Mouse (Mus musculus): Measurements from ENCODE around the gene Mical2. TPM values are rescaled to one million over a fixed set of nuclear protein-coding genes. Genes with fewer than 3 reads are reported as not detected.

Mical2 gene
- polyA plus RNA-seq, 1 experiment from 2014 or later = 11.5 TPM

- H3K4me2 ChIP-seq (ENCODE audit: low read depth, low read length) = no peak overlapping the region
- no peaks in the 10 kb centered on the region for H3K36me3 ChIP-seq (ENCODE audit: control insufficient read depth, insufficient read depth, low read length)
- H3K9me3 ChIP-seq (ENCODE audit: control insufficient read depth, low read length) = no peaks in the 10 kb centered on the region
- H3K4me1 ChIP-seq (ENCODE audit: control insufficient read depth, insufficient read depth, low read length) = peaks cover 7% of the 10 kb centered on the region; the same call in 1 of the 2 replicates
- H3K9ac ChIP-seq (ENCODE audit: low read depth, low read length) = no peak overlapping the region
- 36% methylated on average over 5 of the region's 5 CpGs for WGBS
- H3K27ac ChIP-seq (replicated peaks; ENCODE audit: low read depth, low read length) = no peak overlapping the region
- ATAC-seq (ENCODE audit: low read depth) (peak; percentile 68; the same call in 1 of the 2 replicates), DNase-seq (ENCODE audit: low spot score) (peak; percentile 50)
- H3K27me3 ChIP-seq (replicated peaks; ENCODE audit: control insufficient read depth, insufficient read depth, low read length) = no peaks in the 10 kb centered on the region
- H3K4me3 ChIP-seq (ENCODE audit: low read depth, low read length) = no peak overlapping the region
Measured at GRCm38 (mm10) chr7:112313670-112314069, 88.0 kb downstream of the Mical2 start.

GRCm38 (mm10) chr7:112316239-112316638, 90.6 kb downstream of the Mical2 start:
- H3K4me1 ChIP-seq (ENCODE audit: control insufficient read depth, insufficient read depth, low read length) = peaks cover 19% of the 10 kb centered on the region
- no peak overlapping the region for H3K9ac ChIP-seq (ENCODE audit: low read depth, low read length)
- H3K4me2 ChIP-seq (ENCODE audit: low read depth, low read length) = no peak overlapping the region
- WGBS = 100% methylated on average over 1 of the region's 1 CpGs
- no peaks in the 10 kb centered on the region for H3K9me3 ChIP-seq (ENCODE audit: control insufficient read depth, low read length)
- DNase-seq (ENCODE audit: low spot score) = no peak
- no peaks in the 10 kb centered on the region for H3K36me3 ChIP-seq (ENCODE audit: control insufficient read depth, insufficient read depth, low read length)
- no peaks in the 10 kb centered on the region for H3K27me3 ChIP-seq (replicated peaks; ENCODE audit: control insufficient read depth, insufficient read depth, low read length)
- H3K4me3 ChIP-seq (ENCODE audit: low read depth, low read length) = no peak overlapping the region
- no peak overlapping the region for H3K27ac ChIP-seq (replicated peaks; ENCODE audit: low read depth, low read length)
- peak; percentile 45; the same call in 1 of the 2 replicates for ATAC-seq (ENCODE audit: low read depth)

- Histone ChIP-seq H3K4me3 (ENCODE audit: low read depth, low read length) (no peak overlapping the region), H3K27me3 (replicated peaks; ENCODE audit: control insufficient read depth, insufficient read depth, low read length) (no peaks in the 10 kb centered on the region), H3K4me1 (ENCODE audit: control insufficient read depth, insufficient read depth, low read length) (peaks cover 19% of the 10 kb centered on the region), H3K27ac (replicated peaks; ENCODE audit: low read depth, low read length) (no peak overlapping the region), H3K4me2 (ENCODE audit: low read depth, low read length) (no peak overlapping the region), H3K36me3 (ENCODE audit: control insufficient read depth, insufficient read depth, low read length) (no peaks in the 10 kb centered on the region), H3K9ac (ENCODE audit: low read depth, low read length) (no peak overlapping the region), H3K9me3 (ENCODE audit: control insufficient read depth, low read length) (no peaks in the 10 kb centered on the region)
- ATAC-seq (ENCODE audit: low read depth) (no peak), DNase-seq (ENCODE audit: low spot score) (no peak)
- 62% methylated on average over 5 of the region's 5 CpGs for WGBS
Measured at GRCm38 (mm10) chr7:112317491-112317890, 91.8 kb downstream of the Mical2 start.

- ATAC-seq (ENCODE audit: low read depth) (no peak), DNase-seq (ENCODE audit: low spot score) (no peak)
- Histone ChIP-seq H3K9me3 (ENCODE audit: control insufficient read depth, low read length) (no peaks in the 10 kb centered on the region), H3K27ac (replicated peaks; ENCODE audit: low read depth, low read length) (no peak overlapping the region), H3K9ac (ENCODE audit: low read depth, low read length) (no peak overlapping the region), H3K27me3 (replicated peaks; ENCODE audit: control insufficient read depth, insufficient read depth, low read length) (no peaks in the 10 kb centered on the region), H3K4me3 (ENCODE audit: low read depth, low read length) (no peak overlapping the region), H3K4me1 (ENCODE audit: control insufficient read depth, insufficient read depth, low read length) (peaks cover 19% of the 10 kb centered on the region), H3K4me2 (ENCODE audit: low read depth, low read length) (no peak overlapping the region), H3K36me3 (ENCODE audit: control insufficient read depth, insufficient read depth, low read length) (no peaks in the 10 kb centered on the region)
- 89% methylated on average over 11 of the region's 11 CpGs for WGBS
Measured at GRCm38 (mm10) chr7:112318306-112318705, 92.7 kb downstream of the Mical2 start.

- Histone ChIP-seq H3K27me3 (replicated peaks; ENCODE audit: control insufficient read depth, insufficient read depth, low read length) (no peaks in the 10 kb centered on the region), H3K27ac (replicated peaks; ENCODE audit: low read depth, low read length) (no peak overlapping the region), H3K36me3 (ENCODE audit: control insufficient read depth, insufficient read depth, low read length) (no peaks in the 10 kb centered on the region), H3K4me2 (ENCODE audit: low read depth, low read length) (no peak overlapping the region), H3K4me3 (ENCODE audit: low read depth, low read length) (no peak overlapping the region), H3K9ac (ENCODE audit: low read depth, low read length) (no peak overlapping the region), H3K4me1 (ENCODE audit: control insufficient read depth, insufficient read depth, low read length) (peaks cover 19% of the 10 kb centered on the region), H3K9me3 (ENCODE audit: control insufficient read depth, low read length) (no peaks in the 10 kb centered on the region)
- peak; percentile 59 for DNase-seq (ENCODE audit: low spot score)
- ATAC-seq (ENCODE audit: low read depth) = 0 out of 2 replicates have a peak, but pooled peaks have one; percentile 15
- 37% methylated on average over 4 of the region's 4 CpGs for WGBS
Measured at GRCm38 (mm10) chr7:112319419-112319818, 93.8 kb downstream of the Mical2 start.

GRCm38 (mm10) chr7:112320052-112320730, 94.5 kb downstream of the Mical2 start:
- Histone ChIP-seq H3K9ac (ENCODE audit: low read depth, low read length) (no peak overlapping the region), H3K4me3 (ENCODE audit: low read depth, low read length) (no peak overlapping the region), H3K27me3 (replicated peaks; ENCODE audit: control insufficient read depth, insufficient read depth, low read length) (no peaks in the 10 kb centered on the region), H3K4me2 (ENCODE audit: low read depth, low read length) (no peak overlapping the region), H3K4me1 (ENCODE audit: control insufficient read depth, insufficient read depth, low read length) (peaks cover 19% of the 10 kb centered on the region), H3K36me3 (ENCODE audit: control insufficient read depth, insufficient read depth, low read length) (no peaks in the 10 kb centered on the region), H3K9me3 (ENCODE audit: control insufficient read depth, low read length) (no peaks in the 10 kb centered on the region), H3K27ac (replicated peaks; ENCODE audit: low read depth, low read length) (no peak overlapping the region; the same call in 1 of the 2 replicates)
- ATAC-seq (ENCODE audit: low read depth) (no peak), DNase-seq (ENCODE audit: low spot score) (no peak)
- 97% methylated on average over 3 of the region's 3 CpGs for WGBS

GRCm38 (mm10) chr7:112321798-112322794, 96.4 kb downstream of the Mical2 start:
- no peaks in the 10 kb centered on the region for H3K9me3 ChIP-seq (ENCODE audit: control insufficient read depth, low read length)
- no peak overlapping the region for H3K4me2 ChIP-seq (ENCODE audit: low read depth, low read length)
- DNase-seq (ENCODE audit: low spot score) (no peak), ATAC-seq (ENCODE audit: low read depth) (no peak)
- H3K4me1 ChIP-seq (ENCODE audit: control insufficient read depth, insufficient read depth, low read length) = peaks cover 16% of the 10 kb centered on the region
- H3K27ac ChIP-seq (replicated peaks; ENCODE audit: low read depth, low read length) = no peak overlapping the region
- 88% methylated on average over 9 of the region's 9 CpGs for WGBS
- H3K36me3 ChIP-seq (ENCODE audit: control insufficient read depth, insufficient read depth, low read length) = no peaks in the 10 kb centered on the region
- no peak overlapping the region for H3K4me3 ChIP-seq (ENCODE audit: low read depth, low read length)
- no peak overlapping the region for H3K9ac ChIP-seq (ENCODE audit: low read depth, low read length)
- no peaks in the 10 kb centered on the region for H3K27me3 ChIP-seq (replicated peaks; ENCODE audit: control insufficient read depth, insufficient read depth, low read length)

- Histone ChIP-seq H3K9me3 (ENCODE audit: control insufficient read depth, low read length) (no peaks in the 10 kb centered on the region), H3K27me3 (replicated peaks; ENCODE audit: control insufficient read depth, insufficient read depth, low read length) (no peaks in the 10 kb centered on the region), H3K4me1 (ENCODE audit: control insufficient read depth, insufficient read depth, low read length) (peaks cover 6% of the 10 kb centered on the region), H3K36me3 (ENCODE audit: control insufficient read depth, insufficient read depth, low read length) (no peaks in the 10 kb centered on the region), H3K27ac (replicated peaks; ENCODE audit: low read depth, low read length) (no peak overlapping the region), H3K4me2 (ENCODE audit: low read depth, low read length) (no peak overlapping the region), H3K9ac (ENCODE audit: low read depth, low read length) (no peak overlapping the region), H3K4me3 (ENCODE audit: low read depth, low read length) (no peak overlapping the region)
- WGBS = 92% methylated on average over 5 of the region's 5 CpGs
- DNase-seq (ENCODE audit: low spot score) (no peak), ATAC-seq (ENCODE audit: low read depth) (no peak)
Measured at GRCm38 (mm10) chr7:112324577-112324976, 98.9 kb downstream of the Mical2 start.

All from embryonic facial prominence, embryonic 14.5 days (tissue).